Mouse (Mus musculus) ES-Bruce4 (cell line): ENCODE measurements at regions not wholly inside any gene's neighbourhood (a gene's known extent, or its start where the extent isn't known, plus 50 kb on each side); places are given as distances from the start of the nearest gene placed in this dataset.

Experiments used
- H3K27ac ChIP-seq: 2 replicates; pipeline ENCODE4 v1.5.1; 2012; ENCODE audit warnings: low read length, inconsistent platforms; ENCODE audit not compliant: insufficient read depth
- H3K27me3 ChIP-seq: 2 replicates; pipeline ENCODE4 v1.6.1; 2012; ENCODE audit warnings: mild to moderate bottlenecking, low read length, inconsistent platforms; ENCODE audit not compliant: control insufficient read depth, poor library complexity, insufficient read depth, severe bottlenecking
- H3K36me3 ChIP-seq: 2 replicates; pipeline ENCODE4 v1.6.1; 2012; ENCODE audit warnings: inconsistent platforms, mild to moderate bottlenecking, low read length, moderate library complexity; ENCODE audit not compliant: control insufficient read depth, poor library complexity, insufficient read depth, severe bottlenecking
- H3K4me1 ChIP-seq: one replicate; pipeline ENCODE4 v1.8.1; 2011; ENCODE audit warnings: low read length; ENCODE audit not compliant: control insufficient read depth, insufficient read depth
- H3K4me3 ChIP-seq: 2 replicates; pipeline ENCODE4 v1.5.1; 2011; ENCODE audit warnings: low read depth, mild to moderate bottlenecking, low read length
- H3K9ac ChIP-seq: 2 replicates; pipeline ENCODE4 v1.6.1; 2012; ENCODE audit warnings: low read depth, mild to moderate bottlenecking, inconsistent platforms; ENCODE audit not compliant: poor library complexity, severe bottlenecking
- H3K9me3 ChIP-seq: replicated peaks from 2 replicates; pipeline ENCODE4 v1.6.1; 2012; ENCODE audit warnings: mild to moderate bottlenecking, low read length, inconsistent platforms; ENCODE audit not compliant: control insufficient read depth, poor library complexity, insufficient read depth, severe bottlenecking
- CTCF ChIP-seq: IDR thresholded peaks from one replicate; pipeline ENCODE4 v1.8.1; 2011; ENCODE audit warnings: low read depth, low read length
- EP300 ChIP-seq: IDR thresholded peaks from 2 replicates; pipeline ENCODE4 v1.6.1; 2011; ENCODE audit warnings: low read depth, low read length; ENCODE audit not compliant: insufficient read depth
- POLR2A ChIP-seq: IDR thresholded peaks from one replicate; pipeline ENCODE4 v1.8.1; 2011; ENCODE audit warnings: low read length; ENCODE audit not compliant: insufficient read depth

DNA sequence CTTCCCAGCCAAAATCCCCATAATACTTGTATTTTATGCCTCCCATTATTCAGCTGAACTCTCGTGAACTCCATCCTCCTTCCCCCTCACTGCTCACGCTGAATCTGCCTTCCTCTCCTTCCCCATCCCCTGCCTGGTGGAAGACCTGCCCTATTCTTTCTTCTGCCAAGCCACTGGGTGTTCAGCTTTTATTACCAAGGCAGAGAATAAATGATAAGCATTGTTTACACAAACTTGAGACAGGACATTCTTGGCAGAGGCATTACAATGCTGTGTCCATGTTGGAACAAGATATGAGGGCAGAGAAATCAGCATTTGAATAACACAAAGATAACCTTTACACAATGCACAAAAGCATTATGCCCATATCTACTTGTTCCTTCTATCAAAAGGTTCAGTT is 80.2 kb downstream of the Dhrs2 start:
- Histone ChIP-seq H3K27ac (no peak overlapping the region), H3K4me1 (no peaks in the 10 kb centered on the region), H3K4me3 (no peak overlapping the region), H3K9me3 (no peaks in the 10 kb centered on the region), H3K27me3 (no peaks in the 10 kb centered on the region), H3K9ac (no peak overlapping the region), H3K36me3 (no peaks in the 10 kb centered on the region)
- TF ChIP-seq EP300 (no peak), POLR2A (no peak), CTCF (no peak)

DNA sequence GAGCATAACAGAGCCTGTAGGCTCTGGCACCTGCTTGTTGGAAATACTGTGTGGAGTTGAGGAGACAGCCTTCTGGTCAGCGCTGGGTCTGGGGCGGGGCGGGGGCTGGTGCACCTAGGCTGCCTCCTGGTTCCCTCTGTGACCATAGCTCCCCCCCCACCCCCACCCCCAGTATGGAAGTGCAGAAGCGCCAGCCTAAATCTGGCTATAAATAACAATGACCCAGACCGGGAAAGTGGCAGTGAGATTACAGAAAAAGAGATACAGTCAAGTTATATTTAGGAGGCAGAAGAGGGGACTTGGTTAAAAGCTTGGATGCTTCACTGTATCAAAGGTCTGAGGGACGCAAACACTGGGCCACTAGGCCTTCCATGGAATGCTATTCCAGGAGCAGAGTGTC is 91.8 kb downstream of the Dhrs2 start:
- no peaks in the 10 kb centered on the region for H3K27me3 ChIP-seq
- no peak for TF ChIP-seq EP300
- no peak for TF ChIP-seq CTCF
- TF ChIP-seq POLR2A: no peak
- H3K4me1 ChIP-seq: no peaks in the 10 kb centered on the region
- H3K9ac ChIP-seq: no peak overlapping the region
- H3K36me3 ChIP-seq: no peaks in the 10 kb centered on the region
- no peak overlapping the region for H3K27ac ChIP-seq
- H3K9me3 ChIP-seq: no peaks in the 10 kb centered on the region
- no peak overlapping the region for H3K4me3 ChIP-seq

DNA sequence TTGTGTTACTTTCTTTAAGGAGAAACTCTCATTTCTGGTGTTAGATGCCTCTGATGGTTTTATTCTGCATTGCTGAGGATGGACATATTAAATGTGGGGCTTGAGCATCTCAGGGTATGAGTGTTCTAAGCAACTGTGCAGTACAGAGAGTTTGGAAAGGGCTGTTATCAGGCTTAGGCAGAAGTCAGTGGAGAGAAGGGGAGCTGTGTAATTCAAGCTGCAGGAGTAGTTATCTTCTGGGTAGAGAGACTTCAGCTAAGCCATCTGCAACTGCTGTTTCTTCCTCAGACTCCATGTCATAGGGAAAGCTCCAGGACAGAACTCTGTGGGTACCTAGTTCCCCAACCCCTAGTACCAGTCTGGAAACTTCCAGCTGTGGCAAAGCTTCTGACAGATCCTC is 102.1 kb downstream of the Dhrs2 start:
- no peaks in the 10 kb centered on the region for H3K36me3 ChIP-seq
- H3K9me3 ChIP-seq: no peaks in the 10 kb centered on the region
- TF ChIP-seq POLR2A: no peak
- no peak for TF ChIP-seq EP300
- no peak for TF ChIP-seq CTCF
- H3K9ac ChIP-seq: no peak overlapping the region
- H3K27ac ChIP-seq: no peak overlapping the region
- H3K27me3 ChIP-seq: no peaks in the 10 kb centered on the region
- no peaks in the 10 kb centered on the region for H3K4me1 ChIP-seq
- H3K4me3 ChIP-seq: no peak overlapping the region

DNA sequence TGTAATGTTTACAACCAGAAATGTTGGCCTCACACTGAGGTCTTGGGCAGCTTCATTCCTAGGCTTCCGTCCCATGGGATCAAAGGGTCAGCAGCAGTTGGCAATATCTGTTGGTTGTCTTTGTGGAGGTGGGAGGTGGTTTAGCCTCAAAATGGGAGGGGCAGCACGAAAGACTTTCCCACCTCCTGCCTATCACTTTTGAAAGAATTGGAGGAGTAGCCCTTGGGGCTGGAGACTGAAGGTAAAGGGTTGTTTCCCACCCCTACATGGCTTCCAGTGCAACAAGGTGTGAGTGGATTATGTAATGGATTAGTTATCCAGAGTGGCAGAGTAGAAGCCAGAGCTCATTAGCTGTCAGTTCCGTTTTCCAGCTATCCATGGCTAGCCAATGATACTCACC is 102.5 kb downstream of the Dhrs2 start:
- Histone ChIP-seq H3K4me3 (no peak overlapping the region), H3K36me3 (no peaks in the 10 kb centered on the region), H3K27me3 (no peaks in the 10 kb centered on the region), H3K9me3 (no peaks in the 10 kb centered on the region), H3K27ac (no peak overlapping the region), H3K9ac (no peak overlapping the region), H3K4me1 (no peaks in the 10 kb centered on the region)
- TF ChIP-seq POLR2A (no peak), EP300 (no peak), CTCF (no peak)

DNA sequence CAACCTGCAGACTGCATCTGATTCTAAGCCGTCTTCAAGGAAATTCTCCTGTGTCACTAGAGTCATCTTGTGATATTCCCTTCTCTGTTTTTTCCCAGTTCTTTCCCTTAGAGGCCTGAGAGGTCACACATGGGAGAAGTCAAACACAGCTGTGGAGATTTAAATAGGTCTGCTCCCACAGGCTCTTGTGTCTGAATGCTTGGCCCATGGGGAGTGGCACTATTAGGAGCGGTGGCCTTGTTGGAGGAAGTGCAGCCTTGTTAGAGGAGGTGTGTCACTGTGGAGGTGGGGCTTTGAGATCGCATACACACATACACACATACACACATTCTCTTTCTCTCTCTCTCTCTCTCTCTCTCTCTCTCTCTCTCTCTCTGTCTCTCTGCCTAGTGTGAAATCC is 112.0 kb downstream of the Dhrs2 start:
- no peaks in the 10 kb centered on the region for H3K36me3 ChIP-seq
- no peak overlapping the region for H3K4me3 ChIP-seq
- no peaks in the 10 kb centered on the region for H3K27me3 ChIP-seq
- no peak overlapping the region for H3K27ac ChIP-seq
- H3K9ac ChIP-seq: no peak overlapping the region
- H3K4me1 ChIP-seq: no peaks in the 10 kb centered on the region
- H3K9me3 ChIP-seq: no peaks in the 10 kb centered on the region
- TF ChIP-seq POLR2A (no peak), CTCF (no peak), EP300 (no peak)

DNA sequence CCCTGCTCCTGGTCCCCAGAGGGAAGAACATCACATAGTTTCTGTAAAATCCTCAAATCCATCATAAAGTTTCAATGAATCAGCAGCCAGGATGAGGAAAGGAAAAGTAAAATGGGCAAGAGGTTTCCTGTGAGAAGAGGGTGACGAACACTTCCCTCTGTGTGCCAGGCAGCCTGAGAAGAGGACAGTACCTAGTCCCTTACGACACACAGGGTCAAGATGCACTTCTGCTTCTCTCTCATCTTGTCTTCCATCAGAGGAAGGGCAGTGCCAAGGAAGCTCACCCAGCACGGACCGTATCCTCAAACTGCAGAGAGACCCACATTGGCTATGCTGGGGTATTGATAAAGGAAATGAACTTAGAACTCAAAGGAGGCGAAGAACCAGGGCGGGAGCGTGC is 112.5 kb downstream of the Dhrs2 start:
- Histone ChIP-seq H3K36me3 (no peaks in the 10 kb centered on the region), H3K27me3 (no peaks in the 10 kb centered on the region), H3K9ac (no peak overlapping the region), H3K27ac (no peak overlapping the region), H3K4me1 (no peaks in the 10 kb centered on the region), H3K9me3 (no peaks in the 10 kb centered on the region), H3K4me3 (no peak overlapping the region)
- TF ChIP-seq EP300 (no peak), POLR2A (no peak), CTCF (no peak)

DNA sequence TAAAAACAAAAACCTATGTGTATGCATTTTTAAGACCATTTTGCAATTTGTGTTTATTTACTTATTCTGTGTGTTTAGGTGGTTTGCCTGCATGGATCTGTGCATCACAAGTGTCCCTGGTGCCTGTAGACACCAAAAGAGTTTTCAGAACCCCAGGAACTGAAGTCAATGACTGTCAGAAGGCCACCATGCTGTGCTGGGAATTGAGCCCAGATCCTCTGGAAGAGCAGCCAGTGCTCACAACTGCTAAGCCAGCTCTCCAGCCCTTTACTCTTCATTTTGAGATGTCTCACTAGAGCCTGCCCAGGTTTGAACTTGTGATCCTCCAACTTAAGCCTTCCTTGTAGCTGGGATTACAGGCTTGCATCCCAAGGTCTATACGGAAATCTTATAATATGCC is 113.8 kb downstream of the Dhrs2 start:
- Histone ChIP-seq H3K4me1 (peaks cover 4% of the 10 kb centered on the region), H3K36me3 (no peaks in the 10 kb centered on the region), H3K9ac (no peak overlapping the region), H3K27me3 (no peaks in the 10 kb centered on the region), H3K4me3 (no peak overlapping the region), H3K9me3 (no peaks in the 10 kb centered on the region), H3K27ac (no peak overlapping the region)
- TF ChIP-seq CTCF (no peak), POLR2A (no peak), EP300 (no peak)
